Mouse (Mus musculus): ENCODE data around the gene Optn. TPM values are rescaled to one million over a fixed set of nuclear protein-coding genes. Genes with fewer than 3 reads are reported as not detected.

Gene Optn
- total and polyA plus RNA-seq, 3 experiments = 16.5 to 100.0 (median 76.3) TPM

DNA sequence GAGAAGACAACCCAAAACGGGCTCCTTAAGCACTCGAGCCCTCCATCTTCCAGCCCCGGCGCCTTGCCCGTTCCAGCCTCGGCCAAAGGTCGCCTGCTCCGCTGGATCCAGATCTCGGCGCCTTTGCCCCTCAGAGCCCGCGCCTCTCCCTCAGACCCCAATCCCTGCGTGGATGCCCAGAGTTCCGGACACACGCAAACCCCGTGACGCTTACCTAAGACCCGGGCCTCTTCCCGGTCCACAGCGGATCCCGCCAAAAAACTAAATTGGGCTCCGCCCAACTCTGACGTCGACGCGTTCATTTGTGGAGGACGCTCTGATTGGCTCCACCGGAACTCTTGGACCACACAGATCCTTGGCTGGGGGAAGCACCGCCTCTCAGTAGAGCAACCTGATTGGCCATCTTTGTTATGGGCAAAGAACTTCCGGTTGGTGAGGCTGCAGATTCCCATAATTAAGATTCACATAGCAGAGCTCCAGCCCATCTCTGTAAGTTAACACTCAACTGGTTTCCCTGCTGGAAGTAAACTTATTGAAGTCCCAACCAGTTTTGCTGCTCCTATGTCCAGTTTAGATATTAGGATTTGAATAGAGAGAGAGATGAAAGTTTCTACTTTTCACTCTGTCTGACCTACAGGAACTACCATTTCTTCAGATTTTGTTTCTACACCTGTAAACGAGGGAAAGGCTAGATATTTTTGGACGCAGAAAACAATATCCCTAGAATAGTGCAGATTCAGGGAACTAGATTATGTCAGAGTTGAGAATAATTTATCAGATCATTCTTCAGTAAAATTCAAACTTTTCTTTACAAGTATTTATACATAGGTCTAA is 51.1 kb downstream of the Optn start, which contains the start of gene Mcm10:
Gene Mcm10 (minus strand): TSS at position 301 of the 834 bp plus-strand sequence.
- Histone ChIP-seq H3K36me3 (ENCODE audit: control insufficient read depth, insufficient read depth, low read length) (no peaks in the 10 kb centered on the region), H3K9ac (ENCODE audit: low read depth, low read length) (no peak within 1 kb of the TSS), H3K27me3 (ENCODE audit: control insufficient read depth, insufficient read depth, low read length) (no peaks in the 10 kb centered on the region), H3K79me2 (replicated peaks; ENCODE audit: control insufficient read depth, insufficient read depth, low read length) (no peaks in the 10 kb centered on the region), H3K4me1 (ENCODE audit: control insufficient read depth, insufficient read depth, low read length) (no peaks in the 10 kb centered on the region), H3K4me3 (peak within 1 kb of the TSS; percentile 51), H3K27ac (no peak within 1 kb of the TSS)
- TF ChIP-seq EP300 (IDR thresholded peaks at IDR 0.05; ENCODE audit: insufficient read depth, low read depth, low read length) (no peak), CTCF (IDR thresholded peaks at IDR 0.05) (no peak), POLR2A (IDR thresholded peaks at IDR 0.05; ENCODE audit: insufficient read depth, low read depth, low read length) (no peak)
- peak; percentile 91 to 92 for DNase-seq
- WGBS = 3% methylated on average over 32 of the region's 32 CpGs
- intact Hi-C loops (cut with DNase I) = loop anchor here (5.0 kb wide), 1 partner anchor 95 kb away; the partner anchor contains the start of gene Phyh

DNA sequence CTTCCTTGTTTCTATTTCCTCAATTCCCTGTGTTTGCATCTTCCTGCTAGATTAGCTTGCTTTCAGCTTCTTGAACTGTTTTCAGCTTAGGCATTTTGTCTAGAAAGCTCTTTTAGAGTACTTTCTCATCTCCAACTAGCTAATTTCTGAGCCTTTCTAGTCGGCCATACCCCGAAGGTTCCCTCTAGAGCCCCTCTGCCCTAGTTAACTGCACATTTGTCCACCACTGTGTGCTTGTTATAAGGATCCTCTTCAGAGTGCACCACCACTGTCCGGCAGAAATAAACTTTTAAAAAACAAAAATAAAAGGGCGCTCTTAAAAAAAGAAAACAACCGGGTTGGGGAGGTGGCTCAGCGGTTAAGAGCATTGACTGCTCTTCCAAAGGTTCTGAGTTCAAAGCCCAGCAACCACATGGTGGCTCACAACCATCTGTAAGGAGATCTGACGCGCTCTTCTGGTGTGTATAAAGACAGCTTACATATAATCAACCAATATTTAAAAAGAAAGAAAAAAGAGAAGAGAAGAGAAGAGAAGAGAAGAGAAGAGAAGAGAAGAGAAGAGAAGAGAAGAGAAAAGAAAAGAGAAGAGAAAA is 51.9 kb downstream of the Optn start:
- H3K36me3 ChIP-seq (ENCODE audit: control insufficient read depth, insufficient read depth, low read length) = no peaks in the 10 kb centered on the region
- 11% methylated on average over 8 of the region's 8 CpGs for WGBS
- no peak overlapping the region for H3K9ac ChIP-seq (ENCODE audit: low read depth, low read length)
- no peaks in the 10 kb centered on the region for H3K4me1 ChIP-seq (ENCODE audit: control insufficient read depth, insufficient read depth, low read length)
- TF ChIP-seq POLR2A (IDR thresholded peaks at IDR 0.05; ENCODE audit: insufficient read depth, low read depth, low read length) (no peak), CTCF (IDR thresholded peaks at IDR 0.05) (no peak), EP300 (IDR thresholded peaks at IDR 0.05; ENCODE audit: insufficient read depth, low read depth, low read length) (no peak)
- peak overlapping the region; percentile 51 for H3K4me3 ChIP-seq
- no peak overlapping the region for H3K27ac ChIP-seq
- no peak for DNase-seq
- intact Hi-C loops (cut with DNase I) = loop anchor here (5.0 kb wide), 1 partner anchor 95 kb away; the partner anchor contains the start of gene Phyh
- no peaks in the 10 kb centered on the region for H3K79me2 ChIP-seq (replicated peaks; ENCODE audit: control insufficient read depth, insufficient read depth, low read length)
- H3K27me3 ChIP-seq (ENCODE audit: control insufficient read depth, insufficient read depth, low read length) = no peaks in the 10 kb centered on the region

DNA sequence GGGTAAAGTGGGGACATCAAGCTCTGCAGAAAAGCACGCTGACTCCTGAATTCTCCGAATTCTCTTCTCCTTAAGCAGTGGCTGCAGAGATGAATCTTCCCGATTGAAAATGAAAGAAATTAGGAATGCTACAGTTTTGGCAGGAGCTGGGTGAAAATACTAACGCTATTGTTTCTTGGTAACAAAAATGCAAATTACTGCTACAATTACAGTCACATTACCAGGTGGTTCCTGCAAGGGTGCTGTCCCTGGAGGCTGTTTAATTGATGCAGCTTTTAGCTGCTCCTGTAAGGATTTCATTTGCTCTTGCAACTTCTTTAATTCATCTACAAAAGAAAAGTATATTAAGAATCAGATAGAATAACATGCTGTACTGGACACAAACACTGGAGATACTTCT is 56.7 kb downstream of the Optn start:
- no peaks in the 10 kb centered on the region for H3K27me3 ChIP-seq (ENCODE audit: control insufficient read depth, insufficient read depth, low read length)
- no peak overlapping the region for H3K4me3 ChIP-seq
- no peak for TF ChIP-seq CTCF (IDR thresholded peaks at IDR 0.05)
- TF ChIP-seq EP300 (IDR thresholded peaks at IDR 0.05; ENCODE audit: insufficient read depth, low read depth, low read length) = no peak
- no peak for TF ChIP-seq POLR2A (IDR thresholded peaks at IDR 0.05; ENCODE audit: insufficient read depth, low read depth, low read length)
- no peaks in the 10 kb centered on the region for H3K79me2 ChIP-seq (replicated peaks; ENCODE audit: control insufficient read depth, insufficient read depth, low read length)
- 86% methylated on average over 4 of the region's 4 CpGs for WGBS
- H3K9ac ChIP-seq (ENCODE audit: low read depth, low read length) = no peak overlapping the region
- H3K4me1 ChIP-seq (ENCODE audit: control insufficient read depth, insufficient read depth, low read length) = no peaks in the 10 kb centered on the region
- intact Hi-C loops (cut with DNase I) = no loop called here
- no peaks in the 10 kb centered on the region for H3K36me3 ChIP-seq (ENCODE audit: control insufficient read depth, insufficient read depth, low read length)
- no peak overlapping the region for H3K27ac ChIP-seq
- no peak for DNase-seq

DNA sequence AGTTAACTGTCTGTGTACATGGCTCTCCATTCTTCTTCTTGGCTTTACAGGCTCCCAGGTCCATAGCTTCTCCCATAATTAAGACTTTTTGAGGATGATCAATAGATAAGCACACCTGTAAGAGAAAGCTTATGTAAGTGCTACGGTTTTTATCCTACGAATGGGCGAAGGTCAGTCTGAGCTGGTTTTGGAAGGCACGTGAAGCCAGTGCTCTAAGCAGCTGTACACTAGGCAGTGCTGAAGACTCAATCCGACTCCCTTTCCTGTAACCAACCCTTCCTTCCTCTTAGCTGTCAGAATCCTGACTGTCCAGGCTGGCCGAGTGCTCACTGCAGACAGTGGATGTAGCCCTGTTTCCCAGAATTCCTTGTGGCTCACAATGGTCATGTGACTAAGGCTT is 62.6 kb downstream of the Optn start:
- 82% methylated on average over 6 of the region's 6 CpGs for WGBS
- Histone ChIP-seq H3K36me3 (ENCODE audit: control insufficient read depth, insufficient read depth, low read length) (no peaks in the 10 kb centered on the region), H3K4me1 (ENCODE audit: control insufficient read depth, insufficient read depth, low read length) (no peaks in the 10 kb centered on the region), H3K9ac (ENCODE audit: low read depth, low read length) (no peak overlapping the region), H3K79me2 (replicated peaks; ENCODE audit: control insufficient read depth, insufficient read depth, low read length) (no peaks in the 10 kb centered on the region), H3K27me3 (ENCODE audit: control insufficient read depth, insufficient read depth, low read length) (no peaks in the 10 kb centered on the region), H3K27ac (no peak overlapping the region), H3K4me3 (no peak overlapping the region)
- no peak for DNase-seq
- intact Hi-C loops (cut with DNase I) = no loop called here
- TF ChIP-seq EP300 (IDR thresholded peaks at IDR 0.05; ENCODE audit: insufficient read depth, low read depth, low read length) = no peak
- no peak for TF ChIP-seq POLR2A (IDR thresholded peaks at IDR 0.05; ENCODE audit: insufficient read depth, low read depth, low read length)
- no peak for TF ChIP-seq CTCF (IDR thresholded peaks at IDR 0.05)

DNA sequence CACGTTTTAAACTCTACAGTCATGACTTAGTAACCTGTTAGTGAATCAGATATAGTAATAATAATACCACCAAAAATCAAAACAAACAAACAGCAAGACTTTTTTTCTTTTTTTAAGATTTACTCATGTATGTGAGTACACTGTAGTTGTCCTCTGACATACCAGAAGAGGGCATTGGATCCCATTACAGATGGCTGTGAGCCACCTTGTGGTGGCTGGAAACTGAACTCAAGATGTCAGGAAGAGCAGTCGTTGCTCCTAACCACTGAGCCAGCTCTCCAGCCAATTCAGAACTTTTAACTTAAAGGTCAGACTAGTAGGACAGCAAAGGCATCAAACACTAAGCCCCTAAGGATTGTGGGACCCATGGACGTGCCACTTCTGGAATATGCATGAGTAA is 64.9 kb downstream of the Optn start:
- no peak overlapping the region for H3K27ac ChIP-seq
- 68% methylated on average over 3 of the region's 3 CpGs for WGBS
- H3K27me3 ChIP-seq (ENCODE audit: control insufficient read depth, insufficient read depth, low read length) = no peaks in the 10 kb centered on the region

DNA sequence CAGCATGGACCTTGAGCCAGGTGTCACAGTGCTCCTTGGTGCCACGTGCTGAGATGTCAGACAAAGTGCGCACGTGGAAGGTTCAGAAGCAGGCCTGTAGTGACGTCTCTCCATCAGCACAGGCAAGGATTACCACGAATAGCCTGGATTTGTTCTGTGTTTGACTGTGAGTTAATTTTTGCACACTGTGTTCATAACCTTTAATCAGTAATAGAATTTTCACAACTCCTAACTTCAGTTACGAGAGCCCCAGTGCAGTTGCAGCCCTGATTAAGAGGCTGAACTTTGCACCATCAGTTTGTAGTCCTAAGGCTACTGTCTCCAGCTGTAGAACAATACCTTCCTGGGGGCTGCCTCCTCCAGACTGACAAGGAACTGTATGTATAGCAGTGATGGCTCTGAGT is 67.4 kb downstream of the Optn start:
- intact Hi-C loops (cut with DNase I) = no loop called here
- H3K27me3 ChIP-seq (ENCODE audit: control insufficient read depth, insufficient read depth, low read length) = no peaks in the 10 kb centered on the region
- no peak overlapping the region for H3K4me3 ChIP-seq
- no peak for DNase-seq
- TF ChIP-seq POLR2A (IDR thresholded peaks at IDR 0.05; ENCODE audit: insufficient read depth, low read depth, low read length) (no peak), EP300 (IDR thresholded peaks at IDR 0.05; ENCODE audit: insufficient read depth, low read depth, low read length) (no peak), CTCF (IDR thresholded peaks at IDR 0.05) (no peak)
- no peak overlapping the region for H3K27ac ChIP-seq
- H3K9ac ChIP-seq (ENCODE audit: low read depth, low read length) = no peak overlapping the region
- H3K79me2 ChIP-seq (replicated peaks; ENCODE audit: control insufficient read depth, insufficient read depth, low read length) = no peaks in the 10 kb centered on the region
- H3K36me3 ChIP-seq (ENCODE audit: control insufficient read depth, insufficient read depth, low read length) = no peaks in the 10 kb centered on the region
- WGBS = 93% methylated on average over 6 of the region's 6 CpGs
- no peaks in the 10 kb centered on the region for H3K4me1 ChIP-seq (ENCODE audit: control insufficient read depth, insufficient read depth, low read length)

More for the DNA sequence above, 64.9 kb downstream of the Optn start:
- no peaks in the 10 kb centered on the region for H3K79me2 ChIP-seq (replicated peaks; ENCODE audit: control insufficient read depth, insufficient read depth, low read length)
- peak; percentile 34 for TF ChIP-seq CTCF (IDR thresholded peaks at IDR 0.05)
- TF ChIP-seq EP300 (IDR thresholded peaks at IDR 0.05; ENCODE audit: insufficient read depth, low read depth, low read length) = no peak
- intact Hi-C loops (cut with DNase I) = no loop called here
- H3K36me3 ChIP-seq (ENCODE audit: control insufficient read depth, insufficient read depth, low read length) = no peaks in the 10 kb centered on the region
- DNase-seq = no peak
- no peak overlapping the region for H3K9ac ChIP-seq (ENCODE audit: low read depth, low read length)
- no peak overlapping the region for H3K4me3 ChIP-seq
- no peaks in the 10 kb centered on the region for H3K4me1 ChIP-seq (ENCODE audit: control insufficient read depth, insufficient read depth, low read length)

Data from heart, adult 2 months (tissue).